Mouse (Mus musculus) heart, adult 2 months (tissue): Measurements from ENCODE around the gene Plekhg3. TPM values are rescaled to one million over a fixed set of nuclear protein-coding genes. Genes with fewer than 3 reads are reported as not detected.

Experiments
- DNase-seq, 2 experiments: peaks; one replicate each; pipeline ENCODE4 v3.0.0; 2021
- H3K27ac ChIP-seq: fragments of 200-600 bp; 2 replicates; pipeline ENCODE4 v1.8.1; 2022
- H3K27me3 ChIP-seq: fragments of 200-500 bp; 2 replicates; pipeline ENCODE4 v1.6.1; 2012; ENCODE audit warnings: mild to moderate bottlenecking, low read length, inconsistent platforms, mixed read lengths; ENCODE audit not compliant: control insufficient read depth, insufficient read depth
- H3K36me3 ChIP-seq: fragments of 200-500 bp; 2 replicates; pipeline ENCODE4 v1.6.1; 2012; ENCODE audit warnings: low read length, inconsistent platforms; ENCODE audit not compliant: control insufficient read depth, insufficient read depth
- H3K4me1 ChIP-seq: fragments of 200-500 bp; 2 replicates; pipeline ENCODE4 v1.6.1; 2011; ENCODE audit warnings: low read length; ENCODE audit not compliant: control insufficient read depth, insufficient read depth
- H3K4me3 ChIP-seq: fragments of 200-600 bp; 2 replicates; pipeline ENCODE4 v1.8.1; 2022
- H3K79me2 ChIP-seq: fragments of 200-500 bp; replicated peaks from 2 replicates; pipeline ENCODE4 v1.6.1; 2012; ENCODE audit warnings: mild to moderate bottlenecking, inconsistent platforms, low read length, moderate library complexity, mixed read lengths; ENCODE audit not compliant: control insufficient read depth, insufficient read depth
- H3K9ac ChIP-seq: fragments of 200-500 bp; 2 replicates; pipeline ENCODE4 v1.6.1; 2012; ENCODE audit warnings: low read depth, mild to moderate bottlenecking, control low read depth, inconsistent platforms, low read length, mixed read lengths
- CTCF ChIP-seq: fragments of 200-600 bp; IDR thresholded peaks from 2 replicates; pipeline ENCODE4 v1.8.1; 2022; ENCODE audit warnings: antibody characterized with exemption, mild to moderate bottlenecking, moderate library complexity
- EP300 ChIP-seq: fragments of 200-500 bp; IDR thresholded peaks from 2 replicates; pipeline ENCODE4 v1.6.1; 2011; ENCODE audit warnings: low read depth, low read length, control low read depth; ENCODE audit not compliant: insufficient read depth
- POLR2A ChIP-seq: fragments of 200-500 bp; IDR thresholded peaks from 2 replicates; pipeline ENCODE4 v1.6.1; 2011; ENCODE audit warnings: mild to moderate bottlenecking, low read depth, low read length, control low read depth; ENCODE audit not compliant: insufficient read depth
- WGBS: fragments of 180-500 bp; shearing (Covaris S2); methylation state at CpG from one replicate; pipeline ENCODE4 v1.1.7; 2018; 5-methylcytosine and 5-hydroxymethylcytosine counted together
- intact Hi-C: fragments of 180-260 bp; cut with DNase I; formaldehyde crosslinking; loops from one replicate; pipeline ENCODE4 v1.15.1; 2025
- polyA plus RNA-seq: library from polyadenylated mRNA; depleted of rRNA; stranded (reverse); fragments of >200 nt; gene quantifications from 2 replicates; pipeline ENCODE4 v1.2.3, GENCODE M21; 2012
- total RNA-seq, 2 experiments: library from RNA; stranded (reverse); gene quantifications; 2 replicates each; pipeline ENCODE4 v1.2.3; 2021

Gene Plekhg3
- total and polyA plus RNA-seq, 3 experiments: 11.6 to 13.6 (median 12.9) TPM

DNA sequence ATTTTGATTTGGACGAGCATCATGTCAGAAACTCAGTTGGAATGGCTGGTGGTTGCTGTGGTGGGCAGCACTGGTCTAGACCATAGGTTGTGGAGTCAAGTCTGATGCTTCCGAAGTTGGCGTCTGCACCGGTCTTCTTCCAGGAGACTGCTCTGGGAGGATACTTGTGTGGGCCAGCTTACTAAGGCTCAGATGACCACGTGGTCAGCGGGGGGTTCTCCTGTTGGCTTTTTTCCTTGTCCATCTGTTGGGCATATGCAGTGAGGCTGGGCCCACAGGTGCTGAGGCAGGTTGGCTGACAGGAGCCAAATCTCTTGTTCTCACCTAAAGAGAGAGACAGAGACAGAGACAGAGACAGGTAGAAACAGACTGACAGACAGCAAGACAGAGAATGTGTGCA lies 44.1 kb downstream of the Plekhg3 start:
- DNase-seq: no peak
- 93% methylated on average over 6 of the region's 6 CpGs for WGBS
- H3K79me2 ChIP-seq: no peaks in the 10 kb centered on the region
- TF ChIP-seq CTCF (no peak), EP300 (no peak), POLR2A (no peak)
- no peak overlapping the region for H3K27ac ChIP-seq
- no peaks in the 10 kb centered on the region for H3K27me3 ChIP-seq
- H3K9ac ChIP-seq: no peak overlapping the region
- intact Hi-C loops: no loop called here
- peaks cover 2% of the 10 kb centered on the region; the same call in 1 of the 2 replicates for H3K4me1 ChIP-seq
- H3K4me3 ChIP-seq: no peak overlapping the region
- H3K36me3 ChIP-seq: no peaks in the 10 kb centered on the region

DNA sequence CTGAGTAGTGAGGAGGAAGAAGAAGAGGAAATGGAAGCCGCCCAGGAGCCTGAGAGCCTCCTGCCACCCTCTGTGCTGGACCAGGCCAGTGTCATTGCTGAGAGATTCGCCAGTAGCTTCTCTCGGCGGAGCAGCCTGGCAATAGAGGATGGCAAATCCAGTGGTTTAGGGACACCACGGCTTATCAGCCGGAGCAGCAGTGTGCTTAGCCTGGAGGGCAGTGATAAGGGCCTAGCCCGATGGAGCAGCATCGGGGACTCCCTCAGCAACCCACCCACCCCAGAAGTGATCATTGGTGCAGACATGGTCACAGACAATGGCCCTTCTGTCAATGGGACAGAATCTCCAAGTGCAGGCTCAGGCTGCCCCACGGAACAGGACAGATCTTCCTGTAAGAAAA lies 45.4 kb downstream of the Plekhg3 start:
- H3K27ac ChIP-seq: no peak overlapping the region
- DNase-seq: no peak
- H3K36me3 ChIP-seq: no peaks in the 10 kb centered on the region
- no peaks in the 10 kb centered on the region for H3K27me3 ChIP-seq
- peaks cover 2% of the 10 kb centered on the region; the same call in 1 of the 2 replicates for H3K4me1 ChIP-seq
- no peak overlapping the region for H3K4me3 ChIP-seq
- no peak for TF ChIP-seq CTCF
- TF ChIP-seq POLR2A: no peak
- TF ChIP-seq EP300: no peak
- intact Hi-C loops: no loop called here
- H3K79me2 ChIP-seq: no peaks in the 10 kb centered on the region
- no peak overlapping the region for H3K9ac ChIP-seq
- 75% methylated on average over 9 of the region's 9 CpGs for WGBS

DNA sequence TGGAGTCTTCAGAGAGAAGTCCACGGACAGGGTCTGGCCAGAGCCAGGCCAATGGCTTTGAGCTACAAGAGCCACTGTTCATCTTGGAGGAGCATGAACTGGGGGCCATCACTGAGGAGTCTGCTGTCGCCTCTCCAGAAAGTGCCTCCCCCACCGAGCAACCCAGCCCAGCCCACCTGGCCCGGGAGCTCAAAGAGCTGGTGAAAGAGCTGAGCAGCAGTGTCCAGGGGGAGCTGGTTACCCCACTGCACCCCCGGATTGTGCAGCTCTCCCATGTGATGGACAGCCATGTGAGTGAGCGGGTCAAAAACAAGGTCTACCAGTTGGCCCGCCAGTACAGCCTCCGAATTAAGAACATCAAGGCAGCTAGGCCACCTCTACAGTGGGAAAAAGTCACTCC lies 46.1 kb downstream of the Plekhg3 start:
- 95% methylated on average over 8 of the region's 8 CpGs for WGBS

DNA sequence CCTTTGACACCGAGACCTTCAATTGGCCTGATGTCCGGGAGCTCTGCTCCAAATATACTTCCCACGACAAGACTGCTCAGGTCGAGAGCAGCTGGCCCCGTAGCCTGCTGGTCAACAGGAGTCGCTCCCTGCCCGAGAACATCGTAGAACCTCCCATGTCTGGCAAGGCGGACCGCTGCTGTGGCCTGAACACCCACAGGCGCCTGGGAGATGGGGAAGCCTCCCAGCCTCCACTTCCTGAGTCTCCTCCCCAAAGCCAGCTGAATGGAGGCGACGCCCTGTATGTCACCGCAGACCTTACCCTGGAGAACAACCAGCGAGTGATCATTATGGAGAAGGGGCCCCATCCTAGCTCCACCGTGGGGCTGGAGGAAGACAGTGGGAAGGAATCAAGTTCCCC lies 47.2 kb downstream of the Plekhg3 start:
- Histone ChIP-seq H3K79me2 (no peaks in the 10 kb centered on the region), H3K27me3 (no peaks in the 10 kb centered on the region), H3K4me3 (no peak overlapping the region), H3K4me1 (peaks cover 5% of the 10 kb centered on the region), H3K9ac (no peak overlapping the region), H3K27ac (no peak overlapping the region), H3K36me3 (no peaks in the 10 kb centered on the region)
- intact Hi-C loops: no loop called here
- DNase-seq: peak in 1 of 2 experiments; percentile 37
- TF ChIP-seq EP300 (no peak), CTCF (peak; percentile 15; the same call in 1 of the 2 replicates)
- WGBS: 62% methylated on average over 16 of the region's 16 CpGs

More for the DNA sequence above, 46.1 kb downstream of the Plekhg3 start:
- Histone ChIP-seq H3K4me1 (peaks cover 2% of the 10 kb centered on the region; the same call in 1 of the 2 replicates), H3K27me3 (no peaks in the 10 kb centered on the region), H3K36me3 (no peaks in the 10 kb centered on the region), H3K4me3 (no peak overlapping the region), H3K79me2 (no peaks in the 10 kb centered on the region), H3K27ac (no peak overlapping the region), H3K9ac (no peak overlapping the region)
- TF ChIP-seq CTCF: no peak
- no peak for TF ChIP-seq EP300
- no peak for TF ChIP-seq POLR2A
- intact Hi-C loops: no loop called here
- DNase-seq: no peak

- Histone ChIP-seq H3K36me3 (no peaks in the 10 kb centered on the region), H3K27ac (no peak overlapping the region), H3K4me1 (peaks cover 5% of the 10 kb centered on the region), H3K79me2 (no peaks in the 10 kb centered on the region), H3K4me3 (no peak overlapping the region), H3K9ac (no peak overlapping the region), H3K27me3 (no peaks in the 10 kb centered on the region)
- WGBS: 39% methylated on average over 2 of the region's 2 CpGs
- intact Hi-C loops: no loop called here
- TF ChIP-seq POLR2A (no peak), EP300 (no peak), CTCF (no peak)
- no peak for DNase-seq
These were observed 47.8 kb downstream of the Plekhg3 start for GRCm38 (mm10) chr12:76578465-76578864.

- no peak overlapping the region for H3K27ac ChIP-seq
- H3K4me3 ChIP-seq: no peak overlapping the region
- WGBS: 88% methylated on average over 1 of the region's 1 CpGs
- DNase-seq: no peak
- intact Hi-C loops: no loop called here
- no peak overlapping the region for H3K9ac ChIP-seq
- peaks cover 5% of the 10 kb centered on the region for H3K4me1 ChIP-seq
- TF ChIP-seq POLR2A: no peak
- no peak for TF ChIP-seq EP300
- no peak for TF ChIP-seq CTCF
- no peaks in the 10 kb centered on the region for H3K27me3 ChIP-seq
- H3K79me2 ChIP-seq: no peaks in the 10 kb centered on the region
- no peaks in the 10 kb centered on the region for H3K36me3 ChIP-seq
These were observed 49.1 kb downstream of the Plekhg3 start for GRCm38 (mm10) chr12:76579806-76580205.
